Mouse (Mus musculus) brain, embryonic 14.5 days (tissue): ENCODE measurements around the gene Tmem62.

Experiments
- CTCF ChIP-seq: fragments of 200-500 bp; IDR thresholded peaks from 2 replicates; pipeline ENCODE4 v1.5.1; 2012; ENCODE audit warnings: inconsistent platforms, mild to moderate bottlenecking, moderate library complexity, borderline replicate concordance; ENCODE audit not compliant: insufficient read depth, insufficient read length; ENCODE audit errors: extremely low read depth
- POLR2A ChIP-seq: fragments of 200-500 bp; IDR thresholded peaks from 2 replicates; pipeline ENCODE4 v1.6.1; 2012; ENCODE audit warnings: mild to moderate bottlenecking, inconsistent platforms, borderline replicate concordance; ENCODE audit not compliant: poor library complexity, insufficient read depth, insufficient read length, severe bottlenecking; ENCODE audit errors: extremely low read depth

DNA sequence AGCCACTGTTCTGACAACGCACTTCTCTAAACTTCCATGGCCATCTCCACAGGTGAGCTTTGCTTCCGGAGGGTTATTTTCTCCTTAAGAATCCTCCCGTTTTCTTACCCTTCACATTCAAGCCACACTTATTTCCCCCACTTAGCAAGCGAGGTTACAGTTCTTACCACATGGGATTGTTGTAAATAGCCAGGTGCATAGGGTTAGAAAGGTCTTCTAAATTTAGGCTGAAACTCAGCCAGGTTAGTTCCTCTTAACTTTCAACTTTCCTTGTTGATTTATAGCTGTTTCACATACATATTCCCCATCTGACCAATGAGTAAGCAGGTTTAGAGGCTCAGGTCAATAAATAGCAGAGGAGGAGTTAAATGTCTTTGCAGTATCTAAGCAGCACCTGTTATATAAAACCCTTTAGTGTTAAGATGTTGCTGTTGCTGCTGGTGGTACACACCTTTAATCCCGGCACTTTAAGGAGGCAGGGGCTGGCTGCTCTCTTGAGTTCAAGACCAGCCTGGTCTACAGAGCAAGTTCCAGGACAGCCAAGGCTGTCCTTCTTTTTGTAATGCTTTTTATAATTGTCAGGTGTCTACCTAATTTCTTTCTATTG is 32.4 kb downstream of the Tmem62 start:
- TF ChIP-seq POLR2A (no peak), CTCF (no peak)
